10 mouse cellular contexts compared by ENCODE assay signal in the genomic region with DNA sequence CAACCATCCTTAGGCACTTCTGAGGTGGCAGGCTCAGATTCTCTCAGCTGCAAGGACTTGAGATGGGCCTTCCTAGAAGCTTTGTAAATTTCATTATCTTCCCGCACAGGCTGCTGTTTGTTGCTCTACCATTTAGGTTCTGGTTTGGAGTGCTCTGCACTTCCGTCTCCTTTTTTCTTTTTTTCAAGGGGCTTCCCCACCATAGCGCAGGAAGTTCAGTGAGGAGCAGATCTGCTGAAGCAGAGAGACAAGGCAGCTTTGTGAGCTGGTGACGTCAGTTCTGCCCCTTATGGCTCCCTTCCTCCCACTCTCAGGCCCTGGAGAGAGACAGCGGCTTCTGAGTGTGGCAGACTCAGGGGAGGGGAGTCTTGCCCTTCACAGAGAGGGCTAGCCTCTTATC. TPM values are rescaled to one million over a fixed set of nuclear protein-coding genes. Genes with fewer than 3 reads are reported as not detected.
DNase-seq lines count a peak whose midpoint lies in the region; ATAC-seq lines count a peak whose summit lies in the region.
"Had no signal": no experiment of that assay in that cellular context is flagged by ENCODE, and none has a peak within 500 bp of the region (broad histone marks: within the 10 kb centered on the region; RNA-seq: fewer than 3 reads in every experiment).

No protein-coding gene starts in this region.

- peaks cover 26% of the 10 kb centered on the region for H3K27me3 ChIP-seq in intestine, embryonic 15.5 days (replicated peaks)
- H3K27me3 ChIP-seq in intestine, embryonic 16.5 days (replicated peaks; ENCODE audit: control insufficient read depth, insufficient read depth, low read length), result peaks cover 10% of the 10 kb centered on the region
- H3K27me3 ChIP-seq in heart, embryonic 12.5 days (replicated peaks), result peaks cover 43% of the 10 kb centered on the region

- no peak overlapping the region for H3K9ac ChIP-seq in intestine, embryonic 15.5 days
- H3K9ac ChIP-seq in intestine, embryonic 16.5 days (ENCODE audit: low read depth, low read length), result no peak overlapping the region
- no peak overlapping the region for H3K9ac ChIP-seq in heart, embryonic 12.5 days
- H3K9ac ChIP-seq: liver, embryonic 13.5 days had no signal

- H3K4me1 ChIP-seq in intestine, embryonic 15.5 days (replicated peaks), result peaks cover 16% of the 10 kb centered on the region
- H3K4me1 ChIP-seq in intestine, embryonic 16.5 days (ENCODE audit: control insufficient read depth, insufficient read depth, low read length), result peaks cover 13% of the 10 kb centered on the region
- H3K4me1 ChIP-seq in heart, embryonic 12.5 days (replicated peaks), result peaks cover 14% of the 10 kb centered on the region

- WGBS in intestine, embryonic 15.5 days, result 32% methylated on average over 5 of the region's 5 CpGs
- 33% methylated on average over 5 of the region's 5 CpGs for WGBS in intestine, embryonic 16.5 days
- WGBS in heart, embryonic 12.5 days, result 22% methylated on average over 5 of the region's 5 CpGs

- no peak overlapping the region for H3K4me3 ChIP-seq in intestine, embryonic 15.5 days (replicated peaks)
- H3K4me3 ChIP-seq in intestine, embryonic 16.5 days (ENCODE audit: low read length), result no peak overlapping the region
- no peak overlapping the region for H3K4me3 ChIP-seq in heart, embryonic 12.5 days
- H3K4me3 ChIP-seq: liver, embryonic 13.5 days had no signal

- H3K36me3 ChIP-seq in intestine, embryonic 15.5 days, result no peaks in the 10 kb centered on the region
- H3K36me3 ChIP-seq in intestine, embryonic 16.5 days (ENCODE audit: control insufficient read depth, insufficient read depth, low read length), result no peaks in the 10 kb centered on the region
- H3K36me3 ChIP-seq in heart, embryonic 12.5 days, result no peaks in the 10 kb centered on the region
- H3K36me3 ChIP-seq: liver, embryonic 13.5 days had no signal

- H3K9me3 ChIP-seq in intestine, embryonic 15.5 days, result no peaks in the 10 kb centered on the region
- no peaks in the 10 kb centered on the region for H3K9me3 ChIP-seq in intestine, embryonic 16.5 days (ENCODE audit: control insufficient read depth, low read length)
- H3K9me3 ChIP-seq in heart, embryonic 12.5 days (replicated peaks), result no peaks in the 10 kb centered on the region
- H3K9me3 ChIP-seq: liver, embryonic 13.5 days had no signal

- peak; percentile 34; the same call in 1 of the 2 replicates for ATAC-seq in intestine, embryonic 15.5 days
- no peak; the same call in 1 of the 2 replicates for ATAC-seq in intestine, embryonic 16.5 days
- peak; percentile 66 for ATAC-seq in heart, embryonic 12.5 days (ENCODE audit: insufficient number of reproducible peaks, low FRiP score)
- no peak for ATAC-seq in erythroid progenitor cell, adult 5-6 weeks (replicated peaks; ENCODE audit: low FRiP score, poor library complexity, severe bottlenecking)

- no peak overlapping the region for H3K27ac ChIP-seq in intestine, embryonic 15.5 days
- no peak overlapping the region for H3K27ac ChIP-seq in intestine, embryonic 16.5 days (ENCODE audit: low read length)
- no peak overlapping the region for H3K27ac ChIP-seq in heart, embryonic 12.5 days (ENCODE audit: poor library complexity, severe bottlenecking)
- H3K27ac ChIP-seq: liver, embryonic 13.5 days had no signal

- no peak overlapping the region for H3K4me2 ChIP-seq in intestine, embryonic 15.5 days (replicated peaks)
- H3K4me2 ChIP-seq in intestine, embryonic 16.5 days (ENCODE audit: low read depth, low read length), result no peak overlapping the region
- H3K4me2 ChIP-seq in heart, embryonic 12.5 days, result no peak overlapping the region
- H3K4me2 ChIP-seq: liver, embryonic 13.5 days had no signal

- peak; percentile 69 to 77 for DNase-seq in CD8-positive naive resting alpha-beta T cell, adult 2 months (ENCODE audit: low read depth in 2 of 2, low spot score in 2 of 2)
- DNase-seq in retina, postnatal 1 day, result peak; percentile 49
- DNase-seq in right cerebral cortex, adult 18-20 months, result no peak
- DNase-seq in adrenal gland, adult 8-10 months, result no peak
- DNase-seq: kidney, adult 11 months; liver, embryonic 13.5 days had no signal

RNA-seq across cellular contexts. Expression of a gene that starts 3.4 kb away (rescaled TPM):
- polyA plus RNA-seq in intestine, embryonic 15.5 days (2015; fragmentation: Nextera tagmentation; extraction: Ambion mirVana), result 4.2 and 4.3 TPM in 2 replicates
- 7.6 and 8.8 TPM in 2 replicates for polyA plus RNA-seq in intestine, embryonic 16.5 days (2015; fragmentation: Nextera tagmentation; extraction: Ambion mirVana)
- 0.14 and 0.39 TPM in 2 replicates for polyA plus RNA-seq in heart, embryonic 12.5 days (2016; fragmentation: Nextera tagmentation; extraction: Ambion mirVana)
- 1.3 and 3.6 TPM in 2 replicates for total RNA-seq in erythroid progenitor cell, adult 5-6 weeks (2015; ENCODE audit: low replicate concordance)
- total RNA-seq in erythroid progenitor cell, adult 5-6 weeks (2017; ENCODE audit: low replicate concordance), result 4.4 and 5.4 TPM in 2 replicates
- 1 to 10 TPM; 5.1 to 7.2 (median 5.8) TPM for total RNA-seq in adrenal gland, adult 8-10 months (2022)

RNA-seq across cellular contexts. Expression of a gene that starts 29.0 kb away (rescaled TPM):
- polyA plus RNA-seq in intestine, embryonic 15.5 days (2015; fragmentation: Nextera tagmentation; extraction: Ambion mirVana), result 4.4 and 5.0 TPM in 2 replicates
- 3.2 and 4.5 TPM in 2 replicates for polyA plus RNA-seq in intestine, embryonic 16.5 days (2015; fragmentation: Nextera tagmentation; extraction: Ambion mirVana)
- polyA plus RNA-seq in heart, embryonic 12.5 days (2016; fragmentation: Nextera tagmentation; extraction: Ambion mirVana), result 1.1 and 1.2 TPM in 2 replicates
- total RNA-seq in erythroid progenitor cell, adult 5-6 weeks (2015; ENCODE audit: low replicate concordance), result 2.1 TPM in 1 of 2 replicates, not detected in the other
- total RNA-seq in erythroid progenitor cell, adult 5-6 weeks (2017; ENCODE audit: low replicate concordance), result 0.13 and 0.83 TPM in 2 replicates
- total RNA-seq in adrenal gland, adult 8-10 months (2022), result 10 to 100 TPM in 3 of 4 experiments, 1 to 10 TPM in 1; 6.2 to 20.5 (median 11.4) TPM

RNA-seq across cellular contexts. Expression of a gene that starts 44.9 kb away (rescaled TPM):
- 104 and 271 TPM in 2 replicates for polyA plus RNA-seq in intestine, embryonic 15.5 days (2015; fragmentation: Nextera tagmentation; extraction: Ambion mirVana)
- polyA plus RNA-seq in intestine, embryonic 16.5 days (2015; fragmentation: Nextera tagmentation; extraction: Ambion mirVana), result 180 and 240 TPM in 2 replicates
- polyA plus RNA-seq in heart, embryonic 12.5 days (2016; fragmentation: Nextera tagmentation; extraction: Ambion mirVana), result 1.4 and 1.6 TPM in 2 replicates
- 56.2 and 77.8 TPM in 2 replicates for total RNA-seq in erythroid progenitor cell, adult 5-6 weeks (2015; ENCODE audit: low replicate concordance)
- total RNA-seq in erythroid progenitor cell, adult 5-6 weeks (2017; ENCODE audit: low replicate concordance), result 26.6 and 30.5 TPM in 2 replicates
- 100 to 1,000 TPM; 107 to 119 (median 115) TPM for total RNA-seq in adrenal gland, adult 8-10 months (2022)

Comparison
In these comparisons a context has a peak if more than half of its experiments do, and no peak if none do; other contexts are left out.
1. ATAC-seq: peak in intestine, embryonic 15.5 days (single experiment) and heart, embryonic 12.5 days (single experiment); none in intestine, embryonic 16.5 days (single experiment) and erythroid progenitor cell, adult 5-6 weeks (single experiment).
2. DNase-seq: peak in CD8-positive naive resting alpha-beta T cell, adult 2 months (2 of 2) and retina, postnatal 1 day (single experiment); none in right cerebral cortex, adult 18-20 months (single experiment) and adrenal gland, adult 8-10 months (single experiment).
3. RNA of a gene that starts 44.9 kb away (polyA plus RNA-seq): 180 to 240 TPM in intestine, embryonic 16.5 days and 104 to 271 TPM in intestine, embryonic 15.5 days; 1.4 to 1.6 TPM in heart, embryonic 12.5 days; every median in the first group is over 10 times any median in the second.